Mouse (Mus musculus) megakaryocyte, adult 5-6 weeks (primary cell): ENCODE results near the gene 2310057M21Rik. TPM values are rescaled to one million over a fixed set of nuclear protein-coding genes. Genes with fewer than 3 reads are reported as not detected.

Experiments
- ATAC-seq: 2 replicates; pipeline ENCODE4 v1.8.0; 2016; ENCODE audit warnings: mild to moderate bottlenecking, inconsistent platforms; ENCODE audit not compliant: poor library complexity, severe bottlenecking
- total RNA-seq, 2 experiments: library from RNA; stranded (forward) in 1 of 2; stranded (reverse) in 1 of 2; fragments of 153-499, 151-499 nt in 1 of 2; fragments of 221-1000, 200-1000 nt in 1 of 2; gene quantifications; 2 replicates each; pipeline versions ENCODE4 v1.2.3 to v1.2.4; 2015 to 2017

Gene 2310057M21Rik
- total RNA-seq, 2 experiments from 2014 or later = 3.3 to 9.4 TPM

DNA sequence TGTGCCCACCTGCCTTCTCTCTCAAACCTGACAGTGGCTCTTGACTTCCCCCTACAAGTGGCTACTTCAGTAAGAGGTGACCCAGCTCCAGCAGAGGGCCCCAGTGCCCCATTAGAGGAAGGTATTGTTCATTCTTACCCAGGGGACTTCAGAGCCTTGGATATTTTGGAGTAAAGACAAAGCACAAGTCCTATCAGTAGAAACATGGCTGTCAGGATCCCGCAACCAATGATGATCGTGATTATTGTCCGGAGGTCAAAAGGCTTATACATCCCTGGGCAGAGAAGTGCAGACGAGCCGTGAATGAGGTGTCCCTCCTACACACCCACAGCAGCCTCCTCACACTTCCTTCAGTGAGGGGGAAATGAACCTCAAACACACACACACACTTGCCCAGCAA lies 35.5 kb downstream of the 2310057M21Rik start:
- ATAC-seq = no peak

DNA sequence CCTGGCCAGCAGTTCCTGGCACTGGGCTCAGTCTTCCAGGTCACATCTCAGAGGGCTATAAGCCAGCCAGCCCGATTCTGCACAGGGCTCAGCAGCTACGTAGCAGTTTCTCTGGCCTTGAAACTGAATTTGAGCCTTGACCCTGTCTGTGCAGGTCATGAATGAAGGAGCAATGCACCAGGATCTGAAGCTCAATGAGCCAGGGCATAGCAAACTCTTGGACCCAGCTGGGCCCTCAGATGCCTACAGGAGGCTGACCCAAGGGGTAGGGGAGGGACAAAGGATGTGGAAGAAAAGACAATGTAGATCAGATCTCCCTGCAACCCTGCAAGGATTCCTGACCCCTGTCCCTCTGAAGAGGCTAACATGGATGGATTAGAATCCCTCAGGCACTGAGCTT lies 40.4 kb downstream of the 2310057M21Rik start, which contains the start of gene Cuzd1:
Gene Cuzd1, minus strand, starts transcription at position 101 of the 400 bp plus-strand sequence.
- no peak for ATAC-seq

DNA sequence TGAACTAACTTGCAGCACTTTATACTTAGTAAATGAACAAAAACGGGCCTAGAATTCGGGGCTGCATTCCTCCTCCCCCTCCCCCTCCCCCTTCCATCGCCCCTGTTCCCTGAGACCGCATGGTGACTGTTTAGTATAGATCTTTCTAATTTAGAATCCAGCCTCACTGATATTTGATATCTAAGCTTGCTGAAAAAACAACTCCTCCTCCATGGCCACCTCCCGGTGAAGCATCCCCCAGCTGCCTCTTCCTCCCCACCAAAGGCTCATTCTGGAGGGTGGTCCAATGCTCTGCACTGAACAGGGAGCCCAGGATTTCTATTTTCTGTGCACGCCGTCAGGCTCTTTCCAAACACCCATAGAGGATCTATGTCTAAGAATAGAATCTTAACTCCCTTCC lies 44.2 kb downstream of the 2310057M21Rik start:
- no peak for ATAC-seq

DNA sequence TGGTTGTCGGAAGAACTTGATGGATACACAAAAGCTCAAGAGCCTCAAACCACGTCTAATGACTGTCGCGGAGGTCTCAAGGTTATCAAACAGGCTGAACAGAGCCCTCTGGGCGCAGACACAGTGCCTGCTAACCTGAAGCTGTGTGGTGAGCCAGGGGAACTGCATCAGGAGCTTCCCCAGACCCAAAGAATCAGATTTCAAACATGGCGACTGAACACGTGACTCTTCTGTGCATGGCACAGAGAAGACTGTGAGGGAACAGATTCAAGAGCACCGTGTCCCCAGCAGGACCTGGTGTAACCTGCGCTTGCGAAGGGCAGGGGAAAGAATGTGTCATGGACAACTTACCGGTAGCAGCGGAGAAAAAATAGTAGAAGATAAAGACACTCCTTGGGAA lies 45.0 kb downstream of the 2310057M21Rik start:
- no peak for ATAC-seq

DNA sequence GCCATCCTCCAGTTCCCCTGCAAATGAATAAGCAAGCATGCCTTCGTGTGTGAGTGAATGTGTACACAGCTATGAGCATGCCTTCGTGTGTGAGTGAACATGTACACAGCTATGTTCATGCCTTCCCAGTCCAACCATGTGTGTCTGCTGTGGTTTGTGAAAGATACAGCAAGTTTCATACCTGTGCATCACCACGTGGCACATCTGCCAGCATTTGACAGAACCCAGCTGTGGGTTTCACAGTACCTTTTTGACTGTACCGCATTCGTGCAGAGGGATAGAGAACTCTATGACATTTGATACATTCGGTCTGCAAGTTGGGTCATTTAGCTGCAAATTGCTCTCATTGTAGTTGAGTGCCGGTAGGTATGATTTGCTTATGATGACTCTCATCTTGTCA lies 48.1 kb downstream of the 2310057M21Rik start:
- no peak for ATAC-seq

DNA sequence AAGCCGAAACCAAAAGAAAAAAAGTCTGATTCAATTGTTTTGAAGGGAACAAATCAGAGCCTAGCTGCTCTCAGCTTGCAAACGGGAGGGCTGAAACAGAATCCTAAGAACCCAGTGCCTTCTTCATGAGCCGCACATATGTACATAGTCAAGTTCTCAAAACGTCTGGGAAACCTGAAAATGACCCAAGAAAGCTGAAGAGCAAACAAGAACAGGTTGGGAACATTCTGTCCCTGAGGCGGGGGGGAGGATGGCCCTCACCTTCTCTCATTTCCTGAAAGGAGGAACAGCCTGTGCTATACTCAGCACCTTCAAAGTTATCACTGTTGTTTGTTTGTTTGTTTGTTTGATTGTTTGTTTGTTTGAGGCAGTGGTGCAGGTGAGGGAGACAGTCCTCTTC lies 55.8 kb downstream of the 2310057M21Rik start:
- no peak for ATAC-seq

DNA sequence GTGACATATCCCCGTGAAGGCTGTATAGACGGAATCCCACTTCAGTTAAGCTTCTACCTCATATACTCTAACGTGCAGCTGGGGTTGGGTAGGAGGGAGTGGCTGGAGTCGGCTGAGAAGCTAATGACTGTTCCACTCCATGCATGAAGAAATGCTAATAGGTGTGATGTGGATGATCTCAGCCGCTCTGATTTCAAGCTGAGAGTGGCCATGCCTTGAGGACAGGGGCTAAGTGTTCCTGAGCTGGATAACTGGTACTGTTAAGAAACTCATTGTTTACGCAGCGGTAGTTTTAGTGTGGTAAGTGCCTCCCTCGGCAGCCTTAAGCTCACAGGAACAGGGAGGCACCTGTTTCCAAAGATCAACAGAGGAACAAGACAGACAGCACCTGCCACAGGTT lies 59.2 kb downstream of the 2310057M21Rik start:
- no peak for ATAC-seq

DNA sequence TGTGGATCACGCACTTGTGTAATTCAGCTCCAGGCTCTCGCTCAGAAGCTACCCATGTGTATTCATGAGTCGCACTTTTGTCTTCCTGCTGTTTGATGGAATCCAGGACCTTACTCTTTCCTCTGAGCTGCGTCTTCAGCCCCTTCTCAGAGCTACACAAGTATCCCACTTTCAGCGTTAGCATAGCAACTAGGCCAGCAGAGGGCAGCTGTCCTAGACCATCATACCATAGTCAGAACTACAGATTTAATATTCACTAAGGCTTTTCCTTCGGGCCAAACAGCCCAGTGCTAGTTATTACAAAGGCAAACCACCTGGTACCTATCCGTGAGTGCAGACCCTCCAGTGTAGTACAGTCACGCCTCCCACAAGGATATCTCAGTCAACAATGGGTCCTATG lies 65.4 kb downstream of the 2310057M21Rik start:
- no peak for ATAC-seq

Other genes with a start within 250 kb of the 2310057M21Rik start
- not detected in 2 replicates for gene 4933402N03Rik, start 216.4 kb downstream of the 2310057M21Rik start, total RNA-seq (2015)
- gene 4933402N03Rik, start 216.4 kb downstream of the 2310057M21Rik start, total RNA-seq (2017) = not detected in 2 replicates
- not detected in 2 replicates for gene 5430419D17Rik, start 188.4 kb downstream of the 2310057M21Rik start, total RNA-seq (2015)
- gene 5430419D17Rik, start 188.4 kb downstream of the 2310057M21Rik start, total RNA-seq (2017) = not detected in 2 replicates
- not detected in 2 replicates for gene Cuzd1, start 40.5 kb downstream of the 2310057M21Rik start, total RNA-seq (2015)
- not detected in 2 replicates for gene Cuzd1, start 40.5 kb downstream of the 2310057M21Rik start, total RNA-seq (2017)
- gene Fam24b, start 33.2 kb downstream of the 2310057M21Rik start, total RNA-seq (2015) = not detected in 2 replicates
- gene Fam24b, start 33.2 kb downstream of the 2310057M21Rik start, total RNA-seq (2017) = not detected in 2 replicates
- gene Fam24a, start 28.9 kb downstream of the 2310057M21Rik start, total RNA-seq (2015) = not detected in 2 replicates
- not detected in 2 replicates for gene Fam24a, start 28.9 kb downstream of the 2310057M21Rik start, total RNA-seq (2017)
- 16.1 and 17.4 TPM in 2 replicates for gene Pstk, start 8.4 kb upstream of the 2310057M21Rik start, total RNA-seq (2015)
- gene Pstk, start 8.4 kb upstream of the 2310057M21Rik start, total RNA-seq (2017) = 7.2 and 13.3 TPM in 2 replicates
- gene Ikzf5, start 47.8 kb upstream of the 2310057M21Rik start, total RNA-seq (2015) = 26.8 and 29.6 TPM in 2 replicates
- 25.2 and 26.3 TPM in 2 replicates for gene Ikzf5, start 47.8 kb upstream of the 2310057M21Rik start, total RNA-seq (2017)
- 21.5 and 33.0 TPM in 2 replicates for gene Acadsb, start 47.8 kb upstream of the 2310057M21Rik start, total RNA-seq (2015)
- gene Acadsb, start 47.8 kb upstream of the 2310057M21Rik start, total RNA-seq (2017) = 43.1 and 56.8 TPM in 2 replicates
- not detected in 2 replicates for gene Hmx3, start 180.1 kb upstream of the 2310057M21Rik start, total RNA-seq (2015)
- not detected in 2 replicates for gene Hmx3, start 180.1 kb upstream of the 2310057M21Rik start, total RNA-seq (2017)
- 0.18 TPM in 1 of 2 replicates, not detected in the other for gene Hmx2, start 186.0 kb upstream of the 2310057M21Rik start, total RNA-seq (2015)
- gene Hmx2, start 186.0 kb upstream of the 2310057M21Rik start, total RNA-seq (2017) = 0.33 TPM in 1 of 2 replicates, not detected in the other
- gene Bub3, start 197.5 kb upstream of the 2310057M21Rik start, total RNA-seq (2015) = 151 and 167 TPM in 2 replicates
- gene Bub3, start 197.5 kb upstream of the 2310057M21Rik start, total RNA-seq (2017) = 89.6 and 91.0 TPM in 2 replicates